Mouse (Mus musculus) layer of hippocampus, postnatal 14 days (tissue): ENCODE data around the gene Tmprss2. TPM values are rescaled to one million over a fixed set of nuclear protein-coding genes. Genes with fewer than 3 reads are reported as not detected.
"Not testable (repeated sequence)": the region's sequence is repeated elsewhere in the genome, so short reads cannot be mapped to it uniquely, and the experiment has no call there.

Experiments
- DNase-seq, 2 experiments: peaks; one replicate each; pipeline ENCODE4 v3.0.0; 2021 to 2022; ENCODE audit warnings: low spot score in 2 of 2, mixed read lengths in 1 of 2
- total RNA-seq, 2 experiments: library from RNA; stranded (reverse); gene quantifications; 2 replicates each; pipeline ENCODE4 v1.2.3; 2021

The Tmprss2 gene
- total RNA-seq, 2 experiments from 2014 or later: not detected

GRCm38 (mm10) chr16:97593057-97593456, 17.9 kb downstream of the Tmprss2 start:
- DNase-seq: peak; percentile 37 to 52

GRCm38 (mm10) chr16:97591512-97591911, 19.5 kb downstream of the Tmprss2 start:
- DNase-seq: no peak

- DNase-seq: not testable (repeated sequence)
Observed at GRCm38 (mm10) chr16:97582876-97583275, 28.1 kb downstream of the Tmprss2 start.

GRCm38 (mm10) chr16:97569426-97569825, 41.6 kb downstream of the Tmprss2 start:
- DNase-seq: no peak

GRCm38 (mm10) chr16:97568662-97569061, 42.3 kb downstream of the Tmprss2 start:
- DNase-seq: peak; percentile 35 to 61

- DNase-seq: no peak
Observed at GRCm38 (mm10) chr16:97544340-97544739, 66.7 kb downstream of the Tmprss2 start.

- no peak for DNase-seq
Observed at GRCm38 (mm10) chr16:97536859-97537258, 74.1 kb downstream of the Tmprss2 start.

- peak; percentile 16 to 60 for DNase-seq
Observed at GRCm38 (mm10) chr16:97535808-97536413, 75.1 kb downstream of the Tmprss2 start.

- peak; percentile 34 to 46 for DNase-seq
Observed at GRCm38 (mm10) chr16:97534876-97535461, 76.0 kb downstream of the Tmprss2 start.

- peak; percentile 3 to 5 for DNase-seq
Observed at GRCm38 (mm10) chr16:97534448-97534847, 76.5 kb downstream of the Tmprss2 start.

GRCm38 (mm10) chr16:97533751-97534150, 77.2 kb downstream of the Tmprss2 start:
- no peak for DNase-seq

- DNase-seq: no peak
Observed at GRCm38 (mm10) chr16:97533126-97533525, 77.9 kb downstream of the Tmprss2 start.

GRCm38 (mm10) chr16:97529241-97529640, 81.8 kb downstream of the Tmprss2 start:
- DNase-seq: no peak

GRCm38 (mm10) chr16:97523024-97523423, 88.0 kb downstream of the Tmprss2 start:
- DNase-seq: peak; percentile 50

GRCm38 (mm10) chr16:97521983-97522382, 89.0 kb downstream of the Tmprss2 start:
- no peak for DNase-seq

GRCm38 (mm10) chr16:97516341-97516740, 94.7 kb downstream of the Tmprss2 start:
- DNase-seq: no peak

Other genes with a start within 250 kb of the Tmprss2 start
- 1 to 10 TPM in 1 of 2 experiments, under 1 TPM in 1; 0.74 to 1.4 TPM for gene Mx1, start 148.3 kb downstream of the Tmprss2 start, total RNA-seq
- not detected for gene Fam3b, start 96.4 kb downstream of the Tmprss2 start, total RNA-seq
- under 1 TPM; 0.41 to 0.55 TPM for gene Ripk4, start 152.6 kb upstream of the Tmprss2 start, total RNA-seq
- gene Prdm15, start 240.7 kb upstream of the Tmprss2 start, total RNA-seq: 10 to 100 TPM; 19.9 to 25.0 TPM